Mouse (Mus musculus) C2C12 (cell line): ENCODE data around the gene Ifne.

Source experiments
- MAX ChIP-seq: IDR thresholded peaks from one replicate; pipeline ENCODE4 v1.6.1; 2011; ENCODE audit warnings: mild to moderate bottlenecking, control low read depth
- USF1 ChIP-seq: IDR thresholded peaks from one replicate; pipeline ENCODE4 v1.6.1; 2011; ENCODE audit warnings: low read depth, mild to moderate bottlenecking, control low read depth, moderate library complexity

- TF ChIP-seq MAX = no peak
- no peak for TF ChIP-seq USF1
Observed at GRCm38 (mm10) chr4:88888236-88888635, 8.2 kb upstream of the Ifne start.
